Mouse (Mus musculus): ENCODE data around the gene Tmem178.
"Not testable (repeated sequence)": the region's sequence is repeated elsewhere in the genome, so short reads cannot be mapped to it uniquely, and the experiment has no call there.

Gene Tmem178

DNA sequence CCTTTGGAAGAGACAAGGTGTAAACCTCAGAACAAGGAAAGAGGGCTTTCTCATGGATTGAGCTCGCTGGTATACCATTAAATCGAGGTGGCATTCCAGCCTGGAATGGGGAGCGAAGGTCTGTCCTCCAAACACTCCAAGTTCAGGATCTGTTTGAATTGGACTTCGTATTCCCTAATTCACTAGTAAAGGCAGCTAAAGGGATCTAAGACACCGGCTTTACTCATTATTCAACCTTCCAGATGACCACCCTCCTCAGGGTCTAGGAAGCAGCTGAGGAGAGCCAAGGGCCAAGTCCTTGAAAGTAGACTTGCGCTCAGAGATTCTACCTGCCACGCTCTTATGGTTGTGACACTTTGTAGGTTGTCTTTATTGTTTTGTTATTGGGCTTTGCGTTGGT is 1.1 kb downstream of the Tmem178 start:
- DNase-seq (ENCODE audit: low spot score), result not testable (repeated sequence)

DNA sequence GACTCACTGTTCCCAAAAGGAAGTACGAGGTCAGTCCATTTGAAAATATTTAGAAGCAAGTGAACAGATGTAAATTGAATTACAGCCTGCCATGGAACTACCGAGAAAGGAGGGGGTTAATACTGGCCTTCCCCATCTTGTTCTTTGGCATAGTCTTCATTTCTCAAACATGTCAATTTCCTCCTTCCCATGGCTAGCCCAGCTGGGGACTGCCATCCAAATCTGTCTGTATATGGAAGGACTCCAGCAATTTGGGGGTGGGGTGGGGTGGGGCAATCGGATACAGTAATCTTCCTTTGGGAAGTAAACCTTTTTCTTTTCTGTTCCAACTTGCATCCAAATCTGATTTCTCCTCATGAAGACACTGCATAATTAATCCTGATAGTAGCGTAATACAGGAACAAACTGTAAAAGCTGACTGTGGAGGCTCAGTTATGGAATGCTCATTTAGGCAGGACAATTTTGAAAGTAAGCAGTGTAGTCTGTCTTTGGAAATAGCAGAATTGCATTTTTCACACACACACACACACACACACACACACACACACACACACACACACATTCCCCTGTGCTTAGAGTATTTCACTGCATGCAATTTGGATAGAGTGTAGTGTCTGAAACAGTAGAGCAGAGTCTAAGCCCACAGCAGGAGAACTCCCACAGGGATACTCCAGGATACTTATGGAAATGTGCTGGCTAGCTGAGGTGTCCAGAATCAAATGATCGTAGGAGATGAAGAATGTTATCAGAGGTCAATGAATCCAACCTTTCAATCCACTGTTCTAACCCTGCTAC is 1.9 kb downstream of the Tmem178 start:
- no peak for DNase-seq (ENCODE audit: low spot score)

DNA sequence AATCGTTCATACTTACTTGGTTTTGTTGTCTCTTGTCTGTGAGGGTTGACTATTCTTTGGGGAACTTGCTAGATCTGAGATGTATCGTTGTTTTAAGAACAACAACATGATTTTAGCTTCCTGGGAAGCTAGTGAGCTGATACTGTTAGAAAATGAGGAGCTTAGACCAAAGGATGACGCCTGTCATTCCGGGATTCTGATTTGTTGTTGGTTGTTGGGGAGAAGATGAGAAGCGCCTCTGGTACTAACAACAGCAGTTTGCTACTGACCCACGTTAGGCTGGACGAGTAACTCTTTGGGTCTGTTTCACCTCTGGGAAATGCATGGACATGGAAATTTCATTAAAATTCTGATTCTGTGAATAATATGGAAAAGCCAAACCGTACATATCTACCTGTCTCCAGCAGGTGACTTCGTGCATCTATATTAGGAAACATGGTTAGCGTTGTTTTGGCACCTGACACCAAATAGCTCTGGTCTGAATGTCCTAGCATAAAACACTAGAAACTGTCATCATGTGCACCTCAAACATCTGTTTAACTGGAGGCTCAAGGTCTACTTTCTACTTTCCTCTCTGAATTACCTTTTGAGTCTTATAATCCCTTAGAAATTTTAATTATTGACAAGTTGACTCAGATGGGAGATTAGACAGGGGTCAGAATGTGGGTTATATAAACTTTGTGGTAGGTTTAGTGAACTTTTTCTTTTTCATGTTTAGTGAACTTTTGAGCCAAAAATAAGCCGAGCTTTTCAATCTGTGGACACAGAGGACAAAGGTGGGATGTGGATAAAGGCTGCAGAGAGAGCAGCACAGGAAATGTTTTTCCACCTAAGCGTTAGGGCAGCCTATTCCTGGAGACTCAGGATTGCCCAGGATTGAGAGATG is 2.9 kb downstream of the Tmem178 start:
- no peak for DNase-seq (ENCODE audit: low spot score)

DNA sequence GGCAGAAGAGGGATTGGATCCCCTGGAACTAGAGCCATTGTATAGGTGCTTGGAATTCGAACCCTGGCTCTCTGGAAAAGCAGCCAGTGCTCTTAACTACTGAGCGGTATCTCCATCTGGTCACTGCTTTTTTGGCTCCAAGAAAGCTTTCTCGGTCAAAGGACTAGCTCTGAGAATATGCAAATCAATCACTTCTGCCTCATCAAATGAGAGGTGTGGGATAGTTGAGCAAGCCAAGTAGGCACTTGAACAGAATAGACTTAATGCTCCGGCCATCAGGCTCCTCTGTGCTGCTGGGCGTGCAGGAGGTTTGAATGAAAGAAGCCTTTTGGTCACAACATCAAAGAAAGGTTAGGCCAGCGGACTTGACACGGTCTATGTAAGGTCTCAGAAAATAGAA is 5.0 kb downstream of the Tmem178 start:
- no peak for DNase-seq (ENCODE audit: low spot score)

DNA sequence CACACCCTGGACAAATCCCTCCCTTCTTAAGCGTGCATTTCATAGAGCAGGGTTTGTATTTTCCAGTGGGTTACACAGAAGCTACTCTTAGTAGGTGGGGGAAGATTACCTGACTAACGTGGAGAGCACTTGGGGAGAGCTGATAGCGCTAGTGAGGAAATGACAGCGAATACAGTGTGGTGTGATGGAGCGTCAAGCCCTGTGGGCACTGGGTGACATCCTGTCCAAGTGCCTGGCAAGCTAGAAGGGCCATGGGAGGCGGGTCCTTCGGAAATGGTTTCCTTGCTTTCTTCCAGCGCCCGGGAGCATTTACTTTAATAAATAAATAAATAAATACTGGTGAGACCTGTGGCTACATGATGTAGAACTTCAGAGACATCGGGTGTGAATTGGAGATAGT is 5.5 kb downstream of the Tmem178 start:
- DNase-seq (ENCODE audit: low spot score), result no peak

DNA sequence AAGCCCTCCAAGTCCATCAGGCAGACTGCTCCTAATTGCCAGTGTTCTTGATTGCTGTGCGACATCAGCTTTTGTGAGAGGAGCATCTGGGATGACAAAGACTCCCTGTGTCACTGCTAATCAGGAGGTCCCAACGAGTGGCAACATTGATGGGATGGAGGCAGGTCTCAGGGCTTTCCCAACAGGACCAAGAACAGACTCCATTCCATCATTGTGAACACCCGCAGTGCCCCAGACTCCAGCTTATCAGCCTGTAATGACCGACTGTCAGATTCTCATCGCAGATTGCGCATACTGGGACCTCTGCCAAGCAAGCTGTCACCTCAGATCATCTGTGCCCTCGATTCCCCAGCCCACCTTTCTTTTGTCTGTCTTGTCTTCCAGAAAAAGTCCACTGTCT is 7.9 kb downstream of the Tmem178 start:
- DNase-seq (ENCODE audit: low spot score), result peak; percentile 74

DNA sequence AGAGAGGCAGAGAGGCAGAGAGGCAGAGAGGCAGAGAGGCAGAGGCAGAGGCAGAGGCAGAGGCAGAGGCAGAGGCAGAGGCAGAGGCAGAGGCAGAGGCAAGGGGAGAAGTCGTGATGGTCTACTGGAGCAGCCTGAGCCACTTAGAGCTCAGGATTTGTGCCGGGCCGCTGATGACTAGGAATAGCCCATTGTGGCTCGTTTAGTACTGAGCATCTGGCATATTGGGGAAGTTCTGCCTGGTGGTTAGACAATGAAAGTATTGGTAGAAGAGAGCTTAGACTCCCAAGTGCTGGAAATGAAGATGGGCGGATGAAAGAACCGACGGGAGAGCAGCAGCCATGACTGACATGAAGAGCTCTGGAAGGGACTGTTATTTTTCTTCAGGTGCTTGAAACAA is 11.0 kb downstream of the Tmem178 start:
- DNase-seq (ENCODE audit: low spot score), result no peak

DNA sequence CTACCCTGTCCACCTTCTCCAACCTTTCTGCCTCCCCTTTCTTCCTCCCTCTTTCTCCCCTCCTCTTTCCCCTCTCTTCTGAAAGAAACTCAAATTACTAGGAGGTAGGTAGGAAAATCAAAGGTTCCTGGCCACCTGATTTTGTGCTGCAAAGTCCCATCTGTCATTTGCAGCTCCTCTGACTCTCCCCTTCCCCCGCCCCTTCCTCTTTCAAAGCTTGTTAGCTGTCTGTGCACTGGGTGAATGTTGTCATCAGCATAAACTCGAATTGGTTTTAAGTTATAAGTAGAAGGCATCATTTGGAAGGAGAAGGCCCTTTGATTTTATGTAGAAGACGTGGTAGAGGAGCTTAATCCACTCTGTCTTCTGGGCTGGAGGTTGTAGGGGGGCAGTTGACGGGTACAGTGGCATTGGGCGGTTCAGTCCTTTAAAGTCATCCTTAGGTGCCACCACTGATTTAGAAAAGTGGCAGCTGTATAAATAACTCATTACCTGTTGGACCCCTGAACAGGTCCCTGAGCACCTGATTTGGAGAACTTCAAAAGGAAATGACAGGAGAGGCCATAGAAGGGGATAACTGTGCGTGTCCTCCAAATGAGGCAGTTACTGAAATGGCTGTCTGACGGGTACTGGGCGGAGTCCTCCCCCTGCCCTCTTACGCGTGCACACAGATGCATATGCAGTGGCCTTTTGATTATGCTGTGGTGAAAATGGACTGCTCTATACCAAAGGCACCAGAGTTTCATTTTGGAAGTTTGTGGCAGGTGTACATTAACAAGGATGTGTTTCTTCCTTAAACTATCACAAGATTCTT is 11.8 kb downstream of the Tmem178 start:
- no peak for DNase-seq (ENCODE audit: low spot score)

DNA sequence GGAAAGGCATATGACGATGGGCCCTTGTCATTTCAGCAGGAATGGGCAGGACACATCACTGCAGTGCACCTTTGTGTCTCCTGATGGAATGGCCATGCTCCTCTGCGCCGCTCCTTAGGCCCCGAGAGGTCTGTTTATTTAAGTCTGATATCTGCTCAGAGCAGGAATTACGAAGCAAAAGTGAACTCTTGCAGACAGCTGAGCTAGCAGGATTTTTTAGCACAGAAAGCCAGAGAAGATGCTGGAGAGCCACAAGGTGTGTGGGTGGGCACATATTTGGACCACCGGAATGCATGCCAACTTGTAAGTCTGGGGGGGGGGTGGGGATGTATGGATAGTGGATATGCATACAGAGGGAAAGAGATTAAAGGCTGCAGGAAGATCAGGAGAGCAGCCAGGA is 13.9 kb downstream of the Tmem178 start:
- no peak for DNase-seq (ENCODE audit: low spot score)

DNA sequence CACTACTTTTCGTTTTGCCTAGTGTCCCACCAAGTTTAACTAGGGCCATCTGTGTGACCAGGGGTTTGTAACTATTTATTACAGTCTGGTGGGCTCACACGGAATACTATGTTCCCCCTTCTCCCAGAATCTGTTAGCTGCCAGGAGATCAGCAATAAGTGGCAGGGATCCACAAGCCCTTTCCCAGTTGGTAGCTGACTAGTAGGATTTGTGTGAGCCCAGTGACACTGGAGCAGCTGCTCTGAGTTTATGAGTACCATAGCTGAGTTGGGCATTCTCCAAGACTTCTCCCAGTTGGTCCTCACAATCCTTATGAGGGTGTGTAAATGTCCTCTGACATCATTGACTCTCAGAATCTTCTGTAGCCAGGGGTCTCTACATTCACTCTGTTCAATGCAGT is 15.4 kb downstream of the Tmem178 start:
- no peak for DNase-seq (ENCODE audit: low spot score)

DNA sequence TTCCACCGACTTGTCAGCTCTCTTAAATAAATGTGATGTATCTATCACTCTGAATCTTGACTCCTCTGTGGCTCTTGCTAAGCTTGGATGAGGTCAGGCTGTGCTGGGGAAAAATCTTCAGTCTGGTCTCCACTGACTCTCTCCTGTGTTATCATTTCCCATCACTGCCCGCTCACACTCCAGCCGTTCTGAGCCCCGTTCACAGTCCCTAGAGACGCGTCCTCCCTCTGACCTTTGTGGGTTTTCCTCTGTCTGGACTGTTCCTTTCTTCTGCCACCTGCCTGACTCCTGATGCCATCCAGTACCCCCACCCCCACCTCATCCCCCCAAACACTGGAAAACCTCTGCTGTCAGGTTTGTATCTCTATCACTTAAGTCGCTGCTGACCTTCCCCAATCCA is 23.0 kb downstream of the Tmem178 start:
- no peak for DNase-seq (ENCODE audit: low spot score)

DNA sequence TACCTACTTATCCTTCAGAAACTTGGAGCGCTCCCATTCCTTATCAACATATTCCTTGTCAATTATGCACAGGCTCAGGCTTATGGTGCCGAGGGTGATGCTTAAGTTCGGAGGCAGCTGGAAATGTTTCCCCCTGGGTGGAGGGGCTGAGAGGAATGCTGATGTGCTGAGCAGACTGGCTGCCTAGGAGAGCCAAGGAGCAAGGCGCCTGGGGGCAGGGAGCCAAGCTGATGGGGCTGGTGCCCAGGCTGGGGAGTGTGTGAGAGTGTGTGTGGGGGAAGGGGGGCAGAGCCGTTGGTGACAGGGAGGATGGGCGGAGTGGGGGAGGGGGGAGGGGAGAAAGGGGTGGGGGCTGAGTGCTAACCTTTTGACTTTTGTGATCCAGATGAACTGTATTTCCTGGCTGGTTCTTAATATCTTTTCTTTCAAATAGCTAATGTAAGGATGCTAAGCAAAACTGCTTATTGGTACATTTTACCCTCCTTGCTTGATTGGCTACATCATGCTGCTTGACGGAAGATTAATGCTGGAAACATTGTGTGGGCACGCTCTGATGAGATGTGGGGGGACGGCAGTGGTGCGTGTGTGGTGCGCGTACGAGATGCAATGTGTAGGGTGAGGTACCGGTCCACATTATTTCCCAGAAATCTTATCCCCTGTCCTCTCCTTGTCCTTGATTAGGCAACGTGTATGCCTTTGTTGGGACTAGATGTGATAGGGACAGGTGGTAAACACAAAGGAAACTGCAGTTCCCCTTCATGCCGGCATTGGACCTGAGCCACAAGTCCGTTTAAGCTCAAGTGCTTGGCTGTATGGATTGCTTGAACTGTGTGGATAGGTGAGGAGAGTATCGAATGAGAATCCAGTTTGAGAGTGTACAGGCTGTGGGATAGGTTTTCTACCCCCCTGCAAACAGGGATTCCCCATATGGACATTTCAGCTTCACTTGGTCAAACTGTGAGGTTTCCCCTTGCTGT is 25.5 kb downstream of the Tmem178 start:
- DNase-seq (ENCODE audit: low spot score), result peak; percentile 59

DNA sequence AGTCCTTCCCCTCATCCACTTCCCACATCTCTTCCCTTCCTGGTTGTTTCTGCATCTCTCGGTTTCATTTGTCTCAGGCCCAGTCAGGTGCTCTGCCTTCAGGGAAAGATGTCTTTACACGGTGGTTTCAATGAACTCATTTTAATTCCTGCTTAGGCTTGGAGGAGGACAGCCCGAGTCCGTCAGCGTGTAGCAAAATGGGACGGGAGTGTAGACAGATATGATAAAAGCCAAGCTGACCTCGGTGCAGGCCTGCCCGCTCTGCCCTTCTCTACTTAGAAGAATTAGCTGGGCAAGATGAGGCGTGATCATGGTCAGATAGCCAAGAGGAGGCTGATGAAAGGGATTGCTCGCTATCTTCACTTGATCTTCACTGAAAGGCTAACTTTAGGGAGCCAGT is 26.3 kb downstream of the Tmem178 start:
- DNase-seq (ENCODE audit: low spot score), result no peak

DNA sequence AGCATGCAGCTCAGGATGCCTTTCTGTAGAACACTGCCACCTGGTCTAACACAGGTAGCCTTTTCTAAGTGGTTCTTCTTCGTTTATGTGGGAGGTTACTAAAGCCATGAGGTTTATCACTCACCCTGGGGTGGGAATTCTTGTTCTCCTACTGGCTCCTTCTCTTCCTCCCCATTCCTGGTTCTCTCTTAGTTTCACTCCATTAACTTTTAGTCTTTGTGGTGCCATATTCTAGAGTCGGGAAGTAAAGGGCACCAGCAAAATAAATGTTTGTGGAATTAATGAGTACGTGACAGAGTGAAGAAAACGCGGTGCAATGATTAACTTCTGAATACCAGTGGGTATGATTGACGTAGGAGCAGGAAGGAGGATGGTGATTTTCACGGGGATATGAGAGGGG is 28.5 kb downstream of the Tmem178 start:
- DNase-seq (ENCODE audit: low spot score), result no peak

DNA sequence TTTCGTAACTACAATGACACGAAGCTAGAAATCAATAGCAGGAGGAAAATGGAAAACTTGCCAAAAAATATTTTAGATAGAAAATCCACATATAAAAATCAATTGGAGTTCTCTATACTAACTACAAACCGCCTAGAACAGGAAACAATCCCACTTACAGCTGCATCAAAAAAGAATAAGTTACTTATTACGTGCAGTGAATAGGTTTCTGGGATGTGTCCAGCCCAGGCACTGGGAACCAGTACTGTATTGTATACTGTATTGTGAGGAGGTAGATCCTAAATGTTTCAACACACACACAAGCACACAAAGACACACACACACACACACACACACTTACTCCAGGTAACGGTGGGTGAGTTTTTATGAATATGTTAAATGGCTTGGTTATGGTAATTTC is 32.8 kb downstream of the Tmem178 start:
- no peak for DNase-seq (ENCODE audit: low spot score)

DNA sequence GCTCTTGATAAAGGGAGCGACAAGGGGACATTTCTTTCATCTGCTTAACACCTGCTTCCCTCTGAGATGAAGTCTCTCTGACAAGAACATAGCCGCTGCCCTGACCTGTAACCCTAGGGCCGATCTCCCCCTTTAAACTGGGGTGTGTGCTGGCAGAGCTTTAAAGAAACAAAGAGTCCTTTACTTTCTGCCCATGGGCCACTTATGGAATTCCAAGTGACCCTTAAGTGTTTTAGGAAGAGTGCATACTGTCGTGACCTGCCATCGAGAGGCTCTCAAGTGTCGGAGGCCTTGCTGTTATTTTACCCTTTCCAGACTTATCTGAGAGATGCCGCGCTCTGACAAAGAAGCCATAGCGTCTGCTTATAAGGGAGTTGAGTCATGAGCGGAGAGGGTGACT is 35.7 kb downstream of the Tmem178 start:
- no peak for DNase-seq (ENCODE audit: low spot score)

DNA sequence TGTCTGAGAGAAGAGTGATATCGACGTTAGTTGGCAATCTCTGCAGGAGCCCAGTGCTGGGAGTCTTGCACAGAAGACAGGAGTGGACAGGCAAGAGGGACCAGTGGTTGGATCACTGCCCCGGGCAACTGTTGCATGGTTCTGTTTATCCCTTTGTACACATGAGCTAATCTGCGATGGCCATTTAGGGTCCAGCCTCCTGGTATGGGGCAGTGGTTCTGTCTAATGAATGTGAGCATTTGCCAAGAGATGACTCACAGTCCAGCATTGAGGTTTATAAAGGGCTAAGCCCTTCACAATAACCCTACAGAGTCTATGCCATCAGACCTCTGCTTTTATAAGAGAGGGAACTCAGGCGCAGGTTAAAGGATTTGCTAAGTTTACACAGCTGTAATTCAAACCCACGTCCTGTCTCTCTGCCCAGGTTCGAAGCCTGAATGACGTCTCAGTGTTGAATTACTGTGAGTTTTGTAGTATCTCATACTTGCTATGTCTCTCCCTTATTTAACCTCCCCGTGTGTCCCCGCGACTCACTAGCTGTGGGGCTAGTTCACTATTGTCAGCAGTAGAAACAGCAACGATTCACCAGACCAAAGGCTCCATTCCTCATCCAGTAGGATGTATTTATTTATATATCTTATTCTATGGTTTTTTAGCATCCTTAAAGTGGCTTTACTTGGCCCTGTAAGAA is 37.4 kb downstream of the Tmem178 start:
- no peak for DNase-seq (ENCODE audit: low spot score)

DNA sequence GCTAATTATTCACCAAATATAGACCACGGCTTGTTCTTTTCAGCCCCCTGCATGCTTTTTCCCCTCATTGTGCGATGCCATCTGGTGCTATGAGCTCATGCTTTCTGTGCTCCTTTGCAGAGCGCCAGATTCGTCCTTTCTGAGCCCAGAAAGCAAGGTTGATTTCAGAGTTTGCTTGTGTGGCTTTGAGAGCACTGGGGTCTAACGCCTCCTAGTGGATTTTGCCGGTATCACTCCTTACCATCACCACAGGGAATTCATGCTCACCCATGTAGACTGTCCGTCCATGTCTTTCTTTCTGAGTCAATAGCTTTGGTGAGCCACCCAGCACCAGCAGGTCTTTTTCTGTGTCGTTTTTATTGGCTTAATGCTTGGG is 38.0 kb downstream of the Tmem178 start:
- peak; percentile 87 for DNase-seq (ENCODE audit: low spot score)

DNA sequence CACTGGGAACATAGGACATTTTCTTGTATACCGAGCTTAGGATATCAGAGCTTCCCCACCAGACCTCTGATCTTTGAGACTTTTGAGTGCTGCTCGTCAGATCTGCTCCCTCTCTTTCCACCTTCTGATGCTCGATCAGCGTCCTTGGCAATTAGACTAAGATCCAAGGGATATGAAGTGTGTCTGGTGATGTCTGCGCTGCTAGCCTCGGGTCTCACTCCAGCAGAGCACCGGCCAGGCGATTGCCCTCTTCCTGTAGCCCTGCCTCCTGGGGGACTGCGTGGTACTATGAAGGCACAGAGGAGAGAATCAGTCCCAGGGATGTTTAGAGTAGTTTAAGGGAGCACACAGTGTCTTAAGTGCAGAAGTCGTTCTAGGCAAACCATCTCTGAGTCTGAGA is 38.5 kb downstream of the Tmem178 start:
- no peak for DNase-seq (ENCODE audit: low spot score)

DNA sequence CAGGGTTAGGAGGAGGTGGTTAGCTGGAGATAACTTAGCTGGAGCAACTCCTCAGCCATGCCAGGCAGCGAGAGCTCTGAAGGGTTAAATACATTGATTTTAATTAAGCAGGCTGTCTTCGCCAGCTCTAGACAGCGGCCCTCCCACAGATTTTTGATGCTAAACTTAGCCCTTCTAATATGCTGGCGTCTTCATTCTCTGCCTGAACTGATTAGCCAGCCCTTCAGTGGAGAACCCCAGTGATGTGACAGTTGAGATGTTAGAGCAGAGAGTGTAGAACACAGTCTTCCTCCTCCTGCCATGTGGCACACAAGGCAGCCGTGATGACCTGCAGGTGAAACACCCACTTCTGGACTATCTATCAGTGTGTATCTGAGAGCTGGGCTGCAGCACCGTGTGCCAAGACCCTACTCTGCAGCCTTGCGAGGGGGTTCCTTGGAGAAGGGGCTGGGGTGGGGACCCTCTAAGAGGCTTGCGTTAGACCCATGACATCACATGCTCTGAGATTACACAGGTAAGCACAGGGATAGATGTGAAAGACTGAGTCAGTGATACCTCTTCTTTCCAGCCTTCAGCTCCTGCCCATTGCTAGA is 47.2 kb downstream of the Tmem178 start:
- no peak for DNase-seq (ENCODE audit: low spot score)

All from retina, embryonic 14.5 days (tissue).